Mouse (Mus musculus): ENCODE measurements at regions not wholly inside any gene's neighbourhood (a gene's known extent, or its start where the extent isn't known, plus 50 kb on each side); places are given as distances from the start of the nearest gene placed in this dataset.

GRCm38 (mm10) chr7:129909730-129910129 lies 318.1 kb downstream of the Wdr11 start:
- TF ChIP-seq CHD2 (IDR thresholded peaks at IDR 0.05; ENCODE audit: low read depth, low read length) (no peak), ZNF384 (IDR thresholded peaks at IDR 0.05; ENCODE audit: low read depth, low read length) (no peak), ZC3H11A (IDR thresholded peaks at IDR 0.05; ENCODE audit: borderline replicate concordance, low read depth, low read length) (no peak), HCFC1 (IDR thresholded peaks at IDR 0.05; ENCODE audit: borderline replicate concordance, insufficient read depth, low read length) (no peak)

Measured in ES-E14 (cell line).